Mouse (Mus musculus) C2C12 (cell line): ENCODE results near the gene Sco2. TPM values are rescaled to one million over a fixed set of nuclear protein-coding genes. Genes with fewer than 3 reads are reported as not detected.

Experiments
- H3K27me3 ChIP-seq: one replicate; pipeline ENCODE4 v1.6.1; 2011; ENCODE audit not compliant: control insufficient read depth, insufficient read depth, insufficient read length
- H3K36me3 ChIP-seq: one replicate; pipeline ENCODE4 v1.6.1; 2011; ENCODE audit not compliant: control insufficient read depth, insufficient read depth
- H3K4me3 ChIP-seq: one replicate; pipeline ENCODE4 v1.5.1; 2011; ENCODE audit warnings: mild to moderate bottlenecking, control low read depth; ENCODE audit not compliant: poor library complexity, insufficient read depth, severe bottlenecking
- H3K79me2 ChIP-seq: one replicate; pipeline ENCODE4 v1.6.1; 2011; ENCODE audit not compliant: control insufficient read depth, insufficient read depth
- H3K79me3 ChIP-seq: one replicate; pipeline ENCODE4 v1.6.1; 2011; ENCODE audit warnings: low read depth, control low read depth
- H3ac ChIP-seq: one replicate; pipeline ENCODE3; 2011; ENCODE audit warnings: low read depth; ENCODE audit not compliant: control insufficient read depth, insufficient read length
- CEBPB ChIP-seq: IDR thresholded peaks from one replicate; pipeline ENCODE4 v1.6.1; 2011; ENCODE audit warnings: low read depth, mild to moderate bottlenecking, control low read depth, moderate library complexity
- CTCF ChIP-seq: IDR thresholded peaks from one replicate; pipeline ENCODE4 v1.5.1; 2011; ENCODE audit not compliant: control insufficient read depth, insufficient read depth, insufficient read length
- FOSL1 ChIP-seq: IDR thresholded peaks from one replicate; pipeline ENCODE4 v1.8.0; 2011; ENCODE audit warnings: mild to moderate bottlenecking, low read length; ENCODE audit not compliant: poor library complexity, insufficient read depth, severe bottlenecking
- MAX ChIP-seq: IDR thresholded peaks from one replicate; pipeline ENCODE4 v1.6.1; 2011; ENCODE audit warnings: mild to moderate bottlenecking, control low read depth
- MYOD1 ChIP-seq: IDR thresholded peaks from one replicate; pipeline ENCODE4 v1.6.1; 2011; ENCODE audit warnings: low read depth; ENCODE audit not compliant: control insufficient read depth, insufficient read length
- MYOG ChIP-seq: IDR thresholded peaks from one replicate; pipeline ENCODE4 v1.6.1; 2011; ENCODE audit not compliant: control insufficient read depth, insufficient read length; ENCODE audit errors: extremely low read depth
- USF1 ChIP-seq: IDR thresholded peaks from one replicate; pipeline ENCODE4 v1.6.1; 2011; ENCODE audit warnings: low read depth, mild to moderate bottlenecking, control low read depth, moderate library complexity
- polyA plus RNA-seq: library from polyadenylated mRNA; unstranded; fragments of >200 nt; fragmentation: generic; extraction: Trizol; gene quantifications from one replicate; pipeline ENCODE4 v1.2.1, GENCODE M21; 2012; ENCODE audit warnings: missing spikeins

Sco2 gene
- polyA plus RNA-seq, 1 experiment: 47.6 TPM

DNA sequence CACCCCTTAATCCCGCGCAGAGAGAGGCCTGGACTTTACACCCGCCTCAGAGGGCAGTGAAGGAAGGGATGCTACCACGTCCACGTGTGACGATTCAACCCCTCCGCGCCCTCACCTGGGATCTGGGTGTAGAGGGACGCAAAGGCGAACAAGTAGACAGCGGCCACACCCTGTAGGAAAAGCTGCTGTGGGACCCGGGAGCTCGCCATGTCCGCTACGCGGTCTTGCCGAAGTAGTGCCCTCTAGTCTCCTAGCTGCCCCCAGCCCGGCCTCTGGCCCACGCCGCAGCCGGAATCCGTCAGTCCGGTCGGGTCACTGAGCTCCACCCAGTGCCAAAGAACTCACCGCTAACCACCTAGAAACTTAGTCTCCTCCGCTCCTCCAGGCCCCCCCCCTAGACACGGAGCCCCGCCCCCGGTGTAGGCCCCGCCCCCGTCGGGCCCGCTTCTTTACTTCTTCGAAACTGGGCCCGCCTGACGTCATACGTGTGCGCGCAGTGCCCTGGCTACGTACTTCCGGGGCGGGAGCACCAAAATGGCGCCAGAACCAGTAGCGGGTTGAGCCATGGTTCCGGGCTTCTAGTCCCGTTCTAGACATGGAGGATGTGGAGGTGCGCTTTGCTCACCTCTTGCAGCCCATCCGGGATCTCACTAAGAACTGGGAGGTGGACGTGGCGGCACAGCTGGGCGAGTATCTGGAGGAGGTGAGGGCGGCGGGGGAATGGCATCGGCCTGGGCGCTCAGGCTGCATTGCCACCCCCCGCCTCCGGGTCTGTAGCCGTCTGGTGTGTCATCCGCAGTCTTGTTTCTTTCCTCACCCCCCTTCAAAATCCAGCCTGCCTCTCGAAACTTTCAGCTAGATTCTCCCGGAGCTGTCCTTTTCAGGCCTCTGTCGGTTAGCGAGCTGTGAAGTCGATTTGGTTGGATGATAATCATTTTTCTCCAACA is 18.1 kb downstream of the Sco2 start, which contains the start of the genes Lmf2 and Ncaph2:
Gene Lmf2, minus strand, starts transcription at position 419 of the 947 bp plus-strand sequence.
Gene Ncaph2, plus strand, starts transcription at position 479 of the 947 bp plus-strand sequence.
- no peaks in the 10 kb centered on the region for H3K27me3 ChIP-seq
- H3K79me3 ChIP-seq: peaks cover 58% of the 10 kb centered on the region
- H3K36me3 ChIP-seq: peaks cover 61% of the 10 kb centered on the region
- no peak for TF ChIP-seq MAX
- TF ChIP-seq CTCF: no peak
- no peak for TF ChIP-seq CEBPB
- H3K4me3 ChIP-seq: peak within 1 kb of the TSS; percentile 94
- peaks cover 80% of the 10 kb centered on the region for H3K79me2 ChIP-seq
- peak within 1 kb of the TSS; percentile 87 for H3ac ChIP-seq

- H3K79me2 ChIP-seq: peaks cover 70% of the 10 kb centered on the region
- peaks cover 61% of the 10 kb centered on the region for H3K36me3 ChIP-seq
- peak overlapping the region; percentile 94 for H3K4me3 ChIP-seq
- H3K79me3 ChIP-seq: peaks cover 47% of the 10 kb centered on the region
- H3K27me3 ChIP-seq: no peaks in the 10 kb centered on the region
- TF ChIP-seq FOSL1: no peak
- TF ChIP-seq MYOD1: no peak
- peak overlapping the region; percentile 87 for H3ac ChIP-seq
Measured at GRCm38 (mm10) chr15:89354455-89354854, 19.2 kb downstream of the Sco2 start.

DNA sequence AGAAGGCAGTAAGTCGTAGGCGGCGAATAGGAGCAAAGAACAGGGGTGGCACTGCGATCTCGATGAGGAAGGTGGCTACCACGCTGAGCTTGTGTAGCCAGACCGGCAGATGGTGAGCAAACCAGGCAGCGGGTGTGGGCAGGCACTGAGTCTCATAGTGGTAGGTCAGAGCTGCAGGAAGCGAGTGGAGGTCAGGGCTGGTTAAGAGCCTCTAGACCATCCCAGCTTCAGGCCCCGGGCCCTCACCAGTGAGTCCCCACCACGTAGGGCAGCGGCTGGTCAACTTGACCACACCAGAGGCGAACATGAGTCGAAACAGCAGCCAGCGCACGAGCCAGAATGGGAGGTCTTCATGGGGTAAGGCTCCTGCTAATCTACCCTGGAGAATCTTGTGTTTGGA is 19.8 kb downstream of the Sco2 start:
- Histone ChIP-seq H3K36me3 (peaks cover 65% of the 10 kb centered on the region), H3K27me3 (no peaks in the 10 kb centered on the region), H3ac (peak overlapping the region; percentile 44), H3K4me3 (peak overlapping the region; percentile 94), H3K79me3 (peaks cover 42% of the 10 kb centered on the region), H3K79me2 (peaks cover 63% of the 10 kb centered on the region)
- TF ChIP-seq MYOD1 (no peak), MYOG (no peak), CTCF (no peak), FOSL1 (no peak), USF1 (no peak)

- H3K36me3 ChIP-seq: peaks cover 54% of the 10 kb centered on the region
- peaks cover 31% of the 10 kb centered on the region for H3K79me3 ChIP-seq
- H3ac ChIP-seq: no peak overlapping the region
- H3K79me2 ChIP-seq: peaks cover 53% of the 10 kb centered on the region
- H3K4me3 ChIP-seq: no peak overlapping the region
- TF ChIP-seq MYOD1 (no peak), USF1 (no peak), CTCF (no peak)
- no peaks in the 10 kb centered on the region for H3K27me3 ChIP-seq
Measured at GRCm38 (mm10) chr15:89352795-89353194, 20.9 kb downstream of the Sco2 start.

DNA sequence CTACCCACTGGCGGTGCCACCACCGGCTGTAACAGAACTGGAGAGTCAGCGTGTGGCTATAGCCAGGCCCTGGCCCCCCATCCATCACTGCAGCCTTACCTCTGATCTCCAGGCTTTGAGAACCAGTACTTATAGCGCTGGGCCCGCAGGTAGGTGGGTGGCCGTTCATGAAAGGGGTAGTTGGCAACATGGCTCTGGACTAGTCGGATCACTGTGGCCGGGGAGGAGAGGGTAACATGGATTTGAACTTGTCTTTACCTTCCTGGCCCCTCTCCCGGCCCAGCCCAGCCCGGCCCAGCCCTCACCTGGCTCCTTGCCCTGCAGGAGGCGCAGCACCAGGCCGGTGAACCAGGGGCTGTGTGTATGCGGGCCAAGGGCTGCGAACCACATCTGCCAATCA is 21.6 kb downstream of the Sco2 start:
- H3K79me2 ChIP-seq: peaks cover 46% of the 10 kb centered on the region
- no peak overlapping the region for H3ac ChIP-seq
- peaks cover 52% of the 10 kb centered on the region for H3K36me3 ChIP-seq
- TF ChIP-seq FOSL1 (no peak), CTCF (no peak), USF1 (no peak), MYOG (no peak), CEBPB (no peak), MYOD1 (no peak), MAX (no peak)
- H3K4me3 ChIP-seq: no peak overlapping the region
- peaks cover 24% of the 10 kb centered on the region for H3K79me3 ChIP-seq
- H3K27me3 ChIP-seq: no peaks in the 10 kb centered on the region

GRCm38 (mm10) chr15:89351302-89351701 is 22.3 kb downstream of the Sco2 start:
- H3K79me3 ChIP-seq: peaks cover 19% of the 10 kb centered on the region
- no peak for TF ChIP-seq FOSL1
- TF ChIP-seq CTCF: no peak
- H3K36me3 ChIP-seq: peaks cover 52% of the 10 kb centered on the region
- no peak overlapping the region for H3ac ChIP-seq
- H3K4me3 ChIP-seq: no peak overlapping the region
- H3K27me3 ChIP-seq: no peaks in the 10 kb centered on the region
- peaks cover 38% of the 10 kb centered on the region for H3K79me2 ChIP-seq
